Mouse (Mus musculus): ENCODE data around the gene Btbd11.

The Btbd11 gene

GRCm38 (mm10) chr10:85590043-85590442 lies 203.4 kb downstream of the Btbd11 start:
- DNase-seq (ENCODE audit: low read depth, low spot score) = no peak

- no peak for DNase-seq (ENCODE audit: low read depth, low spot score)
Observed at GRCm38 (mm10) chr10:85591296-85591695, 204.7 kb downstream of the Btbd11 start.

- peak; percentile 92 for DNase-seq (ENCODE audit: low read depth, low spot score)
Observed at GRCm38 (mm10) chr10:85591986-85592385, 205.4 kb downstream of the Btbd11 start.

- peak; percentile 54 for DNase-seq (ENCODE audit: low read depth, low spot score)
Observed at GRCm38 (mm10) chr10:85596301-85596700, 209.7 kb downstream of the Btbd11 start.

- peak; percentile 34 for DNase-seq (ENCODE audit: low read depth, low spot score)
Observed at GRCm38 (mm10) chr10:85598093-85598599, 211.5 kb downstream of the Btbd11 start.

GRCm38 (mm10) chr10:85598603-85599542 lies 212.3 kb downstream of the Btbd11 start:
- peak; percentile 21 for DNase-seq (ENCODE audit: low read depth, low spot score)

GRCm38 (mm10) chr10:85602546-85602945 lies 215.9 kb downstream of the Btbd11 start:
- DNase-seq (ENCODE audit: low read depth, low spot score) = no peak

- DNase-seq (ENCODE audit: low read depth, low spot score) = no peak
Observed at GRCm38 (mm10) chr10:85604556-85604955, 217.9 kb downstream of the Btbd11 start.

GRCm38 (mm10) chr10:85608550-85609278 lies 222.1 kb downstream of the Btbd11 start:
- no peak for DNase-seq (ENCODE audit: low read depth, low spot score)

- DNase-seq (ENCODE audit: low read depth, low spot score) = no peak
Observed at GRCm38 (mm10) chr10:85617080-85617479, 230.5 kb downstream of the Btbd11 start.

GRCm38 (mm10) chr10:85617501-85618417 lies 231.1 kb downstream of the Btbd11 start:
- DNase-seq (ENCODE audit: low read depth, low spot score) = no peak

GRCm38 (mm10) chr10:85621067-85621466 lies 234.5 kb downstream of the Btbd11 start:
- DNase-seq (ENCODE audit: low read depth, low spot score) = no peak

- peak; percentile 74 for DNase-seq (ENCODE audit: low read depth, low spot score)
Observed at GRCm38 (mm10) chr10:85624504-85625169, 238.0 kb downstream of the Btbd11 start.

- no peak for DNase-seq (ENCODE audit: low read depth, low spot score)
Observed at GRCm38 (mm10) chr10:85625170-85625686, 238.6 kb downstream of the Btbd11 start.

- DNase-seq (ENCODE audit: low read depth, low spot score) = no peak
Observed at GRCm38 (mm10) chr10:85632030-85632429, 245.4 kb downstream of the Btbd11 start.

- no peak for DNase-seq (ENCODE audit: low read depth, low spot score)
Observed at GRCm38 (mm10) chr10:85633577-85633976, 247.0 kb downstream of the Btbd11 start.

GRCm38 (mm10) chr10:85637580-85637979 lies 251.0 kb downstream of the Btbd11 start:
- no peak for DNase-seq (ENCODE audit: low read depth, low spot score)

GRCm38 (mm10) chr10:85638141-85638540 lies 251.5 kb downstream of the Btbd11 start:
- no peak for DNase-seq (ENCODE audit: low read depth, low spot score)

GRCm38 (mm10) chr10:85639581-85639980 lies 253.0 kb downstream of the Btbd11 start:
- DNase-seq (ENCODE audit: low read depth, low spot score) = peak; percentile 90

- no peak for DNase-seq (ENCODE audit: low read depth, low spot score)
Observed at GRCm38 (mm10) chr10:85640408-85640807, 253.8 kb downstream of the Btbd11 start.

All from R1 (cell line).